Mouse (Mus musculus) bone marrow macrophage, adult 2 months (primary cell): ENCODE measurements around the gene Ampd3.

Experiments
- CTCF ChIP-seq: IDR thresholded peaks from 2 replicates; pipeline ENCODE4 v1.5.1; 2012; ENCODE audit warnings: low read depth, mild to moderate bottlenecking, low read length, moderate library complexity
- POLR2A ChIP-seq: IDR thresholded peaks from 2 replicates; pipeline ENCODE4 v1.6.1; 2012; ENCODE audit warnings: mild to moderate bottlenecking, low read depth, low read length, borderline replicate concordance

GRCm38 (mm10) chr7:110854927-110855546 lies 87.0 kb downstream of the Ampd3 start:
- TF ChIP-seq CTCF (no peak), POLR2A (no peak)
